Mouse (Mus musculus): ENCODE measurements around the gene Ankrd13b. TPM values are rescaled to one million over a fixed set of nuclear protein-coding genes. Genes with fewer than 3 reads are reported as not detected.

Ankrd13b gene
- polyA plus RNA-seq, 1 experiment from 2014 or later = 12.9 TPM

DNA sequence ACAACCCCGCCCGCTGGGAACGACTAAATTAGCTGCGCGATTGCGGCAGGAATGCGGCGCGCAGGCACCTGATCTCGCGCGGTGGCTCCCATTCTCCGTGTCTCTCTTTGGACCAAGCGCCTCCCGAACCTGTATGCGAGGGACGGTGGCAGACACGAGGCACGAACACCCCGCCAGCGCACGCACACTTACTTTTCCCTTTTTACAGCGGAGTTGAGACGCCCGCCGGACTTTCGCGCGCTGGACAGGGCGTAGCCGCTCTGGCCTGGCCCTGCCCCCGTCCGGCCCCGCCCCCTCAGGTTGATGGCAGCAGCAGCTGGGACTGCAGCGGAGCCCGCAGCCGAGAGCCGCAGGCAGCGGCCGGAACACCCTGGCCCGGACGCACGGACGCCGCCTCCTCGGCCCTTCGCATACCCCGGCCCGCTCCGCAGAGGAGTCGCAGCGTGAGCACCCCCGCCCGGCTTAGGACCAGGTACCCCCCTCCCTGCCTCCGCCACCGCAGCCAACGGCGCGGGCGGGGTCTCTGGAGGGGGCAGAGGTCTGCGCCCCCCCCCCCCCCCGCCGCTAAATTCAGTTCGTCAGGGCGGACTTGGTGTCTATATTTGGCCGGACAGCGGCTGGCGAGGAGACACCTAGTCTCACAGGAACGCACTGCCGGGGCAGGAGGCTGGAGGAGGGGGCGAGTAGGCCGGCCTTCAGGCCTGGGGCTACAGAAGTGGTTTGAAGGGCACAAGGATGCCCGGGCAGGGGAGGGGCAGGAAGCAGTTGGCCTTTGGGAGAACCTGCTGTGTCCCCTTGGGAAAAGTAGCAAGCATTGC, 27.0 kb downstream of the Ankrd13b start, which contains the start of gene Coro6:
Coro6 (plus strand) TSS at position 129 of the 818 bp plus-strand sequence.
- ATAC-seq (ENCODE audit: insufficient read depth) (peak; percentile 80), DNase-seq (peak; percentile 69)
- H3K27me3 ChIP-seq (ENCODE audit: insufficient read depth, low read length) = peaks cover 62% of the 10 kb centered on the region
- H3K27ac ChIP-seq (ENCODE audit: low read depth) = no peak within 1 kb of the TSS
- peak within 1 kb of the TSS; percentile 51 for H3K9ac ChIP-seq
- peak within 1 kb of the TSS; percentile 99 for H3K4me2 ChIP-seq
- WGBS = under 1% methylated on average over 68 of the region's 73 CpGs
- no peaks in the 10 kb centered on the region for H3K36me3 ChIP-seq (ENCODE audit: insufficient read depth)
- no peaks in the 10 kb centered on the region for H3K9me3 ChIP-seq (ENCODE audit: low read depth, low read length)
- H3K4me1 ChIP-seq (ENCODE audit: insufficient read depth) = peaks cover 4% of the 10 kb centered on the region; the same call in 1 of the 2 replicates
- TF ChIP-seq CTCF (IDR thresholded peaks at IDR 0.05; ENCODE audit: low read depth) = no peak
- peak within 1 kb of the TSS; percentile 54 for H3K4me3 ChIP-seq (ENCODE audit: low read depth, low read length)

DNA sequence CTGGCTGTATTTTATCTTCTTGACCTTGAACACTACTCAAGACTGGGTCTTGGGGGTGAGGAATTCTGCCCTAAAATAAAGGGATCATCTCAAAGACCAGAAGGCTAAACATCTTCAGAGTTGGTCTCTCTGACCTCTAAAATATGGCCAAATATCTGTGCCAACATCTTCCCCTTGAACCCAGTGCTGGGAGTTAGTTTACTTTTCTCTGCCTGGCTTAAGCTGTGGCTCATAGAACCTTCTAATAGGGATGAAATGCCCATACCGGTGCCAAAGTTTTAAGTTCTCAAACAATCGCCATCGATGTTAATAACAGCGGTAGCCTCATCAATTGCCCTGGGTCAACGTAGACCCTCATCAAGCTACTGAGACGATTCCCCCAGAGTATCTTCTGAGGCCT, 27.6 kb downstream of the Ankrd13b start:
- WGBS = 5% methylated on average over 6 of the region's 6 CpGs
- no peaks in the 10 kb centered on the region for H3K36me3 ChIP-seq (ENCODE audit: insufficient read depth)
- H3K9me3 ChIP-seq (ENCODE audit: low read depth, low read length) = no peaks in the 10 kb centered on the region
- peak overlapping the region; percentile 99 for H3K4me2 ChIP-seq
- no peak for ATAC-seq (ENCODE audit: insufficient read depth)
- H3K4me3 ChIP-seq (ENCODE audit: low read depth, low read length) = peak overlapping the region; percentile 54
- H3K4me1 ChIP-seq (ENCODE audit: insufficient read depth) = peaks cover 4% of the 10 kb centered on the region; the same call in 1 of the 2 replicates
- no peak for DNase-seq
- H3K27me3 ChIP-seq (ENCODE audit: insufficient read depth, low read length) = peaks cover 56% of the 10 kb centered on the region
- TF ChIP-seq CTCF (IDR thresholded peaks at IDR 0.05; ENCODE audit: low read depth) = no peak
- H3K27ac ChIP-seq (ENCODE audit: low read depth) = no peak overlapping the region
- H3K9ac ChIP-seq = peak overlapping the region; percentile 51; the same call in 1 of the 2 replicates

DNA sequence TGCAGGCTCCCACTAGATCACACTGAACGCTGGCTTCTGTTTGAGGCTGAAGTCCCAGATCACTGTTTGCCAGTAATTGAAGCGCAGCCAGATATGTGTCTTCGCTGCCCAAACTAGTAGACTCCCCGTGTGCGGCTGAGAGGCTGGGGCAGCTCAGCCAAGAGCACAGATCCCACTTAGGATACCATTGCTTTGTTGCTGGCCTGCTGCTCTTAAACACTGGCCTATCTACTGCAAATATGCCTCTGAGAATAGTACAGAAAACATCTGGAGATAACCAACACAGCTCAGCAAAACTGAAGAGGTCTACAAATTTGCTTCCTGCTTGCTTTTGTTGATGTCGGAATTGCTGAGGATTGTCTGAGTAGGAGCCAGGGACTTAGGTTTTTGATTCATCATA, 32.6 kb downstream of the Ankrd13b start:
- no peaks in the 10 kb centered on the region for H3K9me3 ChIP-seq (ENCODE audit: low read depth, low read length)
- ATAC-seq (ENCODE audit: insufficient read depth) (peak; percentile 35; the same call in 1 of the 2 replicates), DNase-seq (peak; percentile 76)
- 42% methylated on average over 6 of the region's 6 CpGs for WGBS
- no peak overlapping the region for H3K4me2 ChIP-seq
- H3K36me3 ChIP-seq (ENCODE audit: insufficient read depth) = peaks cover 24% of the 10 kb centered on the region
- H3K9ac ChIP-seq = no peak overlapping the region; the same call in 1 of the 2 replicates
- H3K4me3 ChIP-seq (ENCODE audit: low read depth, low read length) = no peak overlapping the region
- no peak for TF ChIP-seq CTCF (IDR thresholded peaks at IDR 0.05; ENCODE audit: low read depth)
- no peaks in the 10 kb centered on the region for H3K4me1 ChIP-seq (ENCODE audit: insufficient read depth)
- H3K27ac ChIP-seq (ENCODE audit: low read depth) = peak overlapping the region; percentile 61
- H3K27me3 ChIP-seq (ENCODE audit: insufficient read depth, low read length) = peaks cover 12% of the 10 kb centered on the region

DNA sequence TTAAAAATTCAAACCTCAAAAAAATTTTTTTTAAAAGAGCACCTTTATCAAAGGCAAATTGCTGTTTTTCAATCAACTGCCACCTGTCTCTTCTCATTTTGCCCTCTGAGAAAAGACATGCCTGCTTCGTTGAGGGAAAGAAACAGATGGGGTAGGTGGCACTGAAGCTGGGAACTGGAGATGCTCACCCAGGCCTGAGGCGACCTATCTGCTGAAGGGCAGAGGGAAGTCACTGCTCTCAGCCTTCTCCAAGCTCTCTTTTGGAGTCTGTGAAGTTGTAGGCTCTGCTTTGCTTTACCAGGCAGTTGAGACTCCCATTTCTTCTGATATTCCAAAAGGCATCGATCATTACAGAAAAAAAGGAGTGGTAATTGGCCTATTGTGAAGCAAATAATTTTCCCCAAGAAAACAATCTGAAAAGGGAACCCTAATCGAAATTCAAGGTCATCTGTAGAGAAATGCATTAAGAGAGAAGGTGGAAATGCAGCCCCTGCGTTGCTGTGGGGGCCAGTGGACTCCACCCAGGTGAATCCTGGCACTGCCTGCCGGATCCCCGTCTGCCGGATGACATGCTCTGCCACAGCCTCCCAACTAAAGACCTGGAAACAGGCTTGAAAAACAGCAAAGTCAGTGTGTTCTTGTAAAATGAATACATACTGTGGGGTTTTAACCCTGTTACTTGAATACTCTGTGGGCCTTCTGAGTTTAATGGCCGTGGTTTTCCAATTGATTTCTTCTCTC, 33.5 kb downstream of the Ankrd13b start:
- Histone ChIP-seq H3K36me3 (ENCODE audit: insufficient read depth) (peaks cover 26% of the 10 kb centered on the region), H3K4me3 (ENCODE audit: low read depth, low read length) (no peak overlapping the region), H3K9me3 (ENCODE audit: low read depth, low read length) (no peaks in the 10 kb centered on the region), H3K4me1 (ENCODE audit: insufficient read depth) (no peaks in the 10 kb centered on the region), H3K27ac (ENCODE audit: low read depth) (no peak overlapping the region), H3K27me3 (ENCODE audit: insufficient read depth, low read length) (peaks cover 2% of the 10 kb centered on the region; the same call in 1 of the 2 replicates), H3K9ac (no peak overlapping the region), H3K4me2 (no peak overlapping the region)
- 80% methylated on average over 9 of the region's 9 CpGs for WGBS
- ATAC-seq (ENCODE audit: insufficient read depth) = no peak
- TF ChIP-seq CTCF (IDR thresholded peaks at IDR 0.05; ENCODE audit: low read depth) = no peak
- DNase-seq = no peak

DNA sequence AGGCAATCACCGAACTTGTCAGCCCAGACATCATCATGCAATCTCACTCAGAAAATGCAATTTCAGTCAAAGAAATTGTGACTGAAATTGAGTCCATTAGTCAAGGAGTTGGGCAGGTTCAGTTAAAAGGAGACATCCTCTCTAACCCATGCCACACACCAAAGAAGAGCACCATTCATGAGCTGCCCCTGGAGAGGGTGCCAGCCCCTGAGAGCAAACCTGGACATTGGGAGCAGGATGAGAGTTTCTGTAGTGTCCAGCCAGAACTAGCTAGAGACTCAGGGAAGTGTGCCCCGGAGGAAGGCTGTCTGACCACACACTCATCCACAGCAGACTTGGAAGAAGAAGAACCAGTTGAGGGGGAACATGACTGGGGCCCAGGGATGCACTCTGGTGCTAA, 36.1 kb downstream of the Ankrd13b start:
- ATAC-seq (ENCODE audit: insufficient read depth) (no peak), DNase-seq (no peak)
- no peaks in the 10 kb centered on the region for H3K27me3 ChIP-seq (ENCODE audit: insufficient read depth, low read length)
- no peak overlapping the region for H3K27ac ChIP-seq (ENCODE audit: low read depth)
- H3K9me3 ChIP-seq (ENCODE audit: low read depth, low read length) = no peaks in the 10 kb centered on the region
- whole genome bisulfite sequencing = 85% methylated on average over 2 of the region's 2 CpGs
- H3K9ac ChIP-seq = no peak overlapping the region
- no peak overlapping the region for H3K4me2 ChIP-seq
- H3K36me3 ChIP-seq (ENCODE audit: insufficient read depth) = peaks cover 41% of the 10 kb centered on the region
- no peak for TF ChIP-seq CTCF (IDR thresholded peaks at IDR 0.05; ENCODE audit: low read depth)
- H3K4me3 ChIP-seq (ENCODE audit: low read depth, low read length) = no peak overlapping the region
- no peaks in the 10 kb centered on the region for H3K4me1 ChIP-seq (ENCODE audit: insufficient read depth)

DNA sequence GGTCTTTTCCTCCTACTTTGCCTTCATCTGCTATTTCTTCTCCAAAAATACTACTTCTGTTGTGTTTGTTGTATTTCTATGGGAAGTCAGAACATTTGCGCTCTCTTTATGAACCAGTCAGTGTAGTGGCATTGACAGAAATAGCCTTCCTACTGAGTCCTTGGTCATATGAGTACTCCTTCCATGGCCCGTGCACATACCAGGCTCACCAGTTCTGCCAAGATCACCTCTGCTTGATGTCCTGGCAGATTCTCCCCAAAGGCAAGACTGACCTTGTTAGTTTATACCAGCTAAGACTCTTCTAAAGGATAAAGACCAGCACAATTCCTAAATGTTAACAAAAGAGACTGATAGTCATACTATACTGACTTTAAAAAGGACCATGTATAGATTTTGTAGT, 37.8 kb downstream of the Ankrd13b start:
- Histone ChIP-seq H3K36me3 (ENCODE audit: insufficient read depth) (peaks cover 41% of the 10 kb centered on the region), H3K4me2 (no peak overlapping the region), H3K4me3 (ENCODE audit: low read depth, low read length) (no peak overlapping the region), H3K27ac (ENCODE audit: low read depth) (no peak overlapping the region), H3K27me3 (ENCODE audit: insufficient read depth, low read length) (no peaks in the 10 kb centered on the region), H3K9me3 (ENCODE audit: low read depth, low read length) (no peaks in the 10 kb centered on the region), H3K9ac (no peak overlapping the region), H3K4me1 (ENCODE audit: insufficient read depth) (no peaks in the 10 kb centered on the region)
- ATAC-seq (ENCODE audit: insufficient read depth) = no peak
- WGBS = 92% methylated on average over 2 of the region's 2 CpGs
- DNase-seq = no peak
- no peak for TF ChIP-seq CTCF (IDR thresholded peaks at IDR 0.05; ENCODE audit: low read depth)

DNA sequence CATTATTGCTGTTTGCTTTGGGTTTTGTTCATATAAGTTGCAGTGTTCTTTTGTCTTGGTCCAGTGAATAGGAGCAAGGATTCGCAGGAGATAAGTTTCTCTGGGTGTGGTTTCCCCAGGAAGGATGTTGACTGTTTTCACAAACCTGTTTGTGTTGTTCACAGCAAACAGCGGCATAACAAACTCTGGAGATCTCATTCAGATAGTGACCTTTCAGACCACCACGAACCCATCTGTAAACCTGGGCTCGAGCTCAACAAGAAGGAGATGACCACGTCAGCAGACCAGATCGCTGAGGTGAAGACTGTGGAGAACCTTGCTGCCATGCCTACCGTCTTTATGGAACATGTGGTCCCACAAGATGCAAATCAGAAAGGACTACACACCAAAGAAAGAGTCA, 40.3 kb downstream of the Ankrd13b start:
- H3K36me3 ChIP-seq (ENCODE audit: insufficient read depth) = peaks cover 29% of the 10 kb centered on the region
- ATAC-seq (ENCODE audit: insufficient read depth) (no peak), DNase-seq (no peak)
- H3K4me2 ChIP-seq = no peak overlapping the region
- H3K9me3 ChIP-seq (ENCODE audit: low read depth, low read length) = no peaks in the 10 kb centered on the region
- no peak overlapping the region for H3K9ac ChIP-seq
- no peaks in the 10 kb centered on the region; the same call in 1 of the 2 replicates for H3K4me1 ChIP-seq (ENCODE audit: insufficient read depth)
- no peak for TF ChIP-seq CTCF (IDR thresholded peaks at IDR 0.05; ENCODE audit: low read depth)
- no peak overlapping the region for H3K4me3 ChIP-seq (ENCODE audit: low read depth, low read length)
- WGBS = 82% methylated on average over 7 of the region's 7 CpGs
- H3K27me3 ChIP-seq (ENCODE audit: insufficient read depth, low read length) = no peaks in the 10 kb centered on the region
- H3K27ac ChIP-seq (ENCODE audit: low read depth) = no peak overlapping the region

Measured in lung, embryonic 14.5 days (tissue).